Mouse (Mus musculus) thymus, adult 2 months (tissue): ENCODE results near the gene Mag. TPM values are rescaled to one million over a fixed set of nuclear protein-coding genes. Genes with fewer than 3 reads are reported as not detected.

Experiments
- DNase-seq: peaks from one replicate; pipeline ENCODE4 v3.0.0; 2021
- H3K27ac ChIP-seq: fragments of 200-500 bp; 2 replicates; pipeline ENCODE4 v1.5.1; 2012; ENCODE audit warnings: low read length, control low read depth; ENCODE audit not compliant: control insufficient read depth, insufficient read depth
- H3K27me3 ChIP-seq: fragments of 200-500 bp; 2 replicates; pipeline ENCODE4 v1.6.1; 2012; ENCODE audit warnings: mild to moderate bottlenecking, low read length, moderate library complexity, mixed read lengths; ENCODE audit not compliant: control insufficient read depth, insufficient read depth
- H3K36me3 ChIP-seq: fragments of 200-500 bp; 2 replicates; pipeline ENCODE4 v1.6.1; 2012; ENCODE audit warnings: mild to moderate bottlenecking, low read length, moderate library complexity; ENCODE audit not compliant: control insufficient read depth, insufficient read depth
- H3K4me1 ChIP-seq: fragments of 200-500 bp; replicated peaks from 2 replicates; pipeline ENCODE4 v1.6.1; 2012; ENCODE audit warnings: low read length; ENCODE audit not compliant: control insufficient read depth, insufficient read depth
- H3K4me3 ChIP-seq: fragments of 200-500 bp; 2 replicates; pipeline ENCODE4 v1.5.1; 2012; ENCODE audit warnings: mild to moderate bottlenecking, low read length, control low read depth, moderate library complexity; ENCODE audit not compliant: control insufficient read depth, insufficient read depth
- CTCF ChIP-seq: fragments of 200-500 bp; IDR thresholded peaks from 2 replicates; pipeline ENCODE4 v1.5.1; 2012; ENCODE audit warnings: mild to moderate bottlenecking, control low read depth, low read length, moderate library complexity, borderline replicate concordance; ENCODE audit not compliant: control insufficient read depth, poor library complexity, insufficient read depth; ENCODE audit errors: extremely low read depth
- POLR2A ChIP-seq: fragments of 200-500 bp; IDR thresholded peaks from 2 replicates; pipeline ENCODE4 v1.6.1; 2012; ENCODE audit warnings: mild to moderate bottlenecking, low read length, control low read depth, moderate library complexity; ENCODE audit not compliant: control insufficient read depth, poor library complexity, insufficient read depth; ENCODE audit errors: extremely low read depth
- WGBS: fragments of 180-500 bp; shearing (Covaris S2); methylation state at CpG from one replicate; pipeline ENCODE4 v1.1.7; 2018; 5-methylcytosine and 5-hydroxymethylcytosine counted together
- polyA plus RNA-seq: library from polyadenylated mRNA; depleted of rRNA; stranded (reverse); fragments of >200 nt; gene quantifications from 2 replicates; pipeline ENCODE4 v1.2.3, GENCODE M21; 2012

Gene Mag
- polyA plus RNA-seq, 1 experiment: 2.0 TPM

DNA sequence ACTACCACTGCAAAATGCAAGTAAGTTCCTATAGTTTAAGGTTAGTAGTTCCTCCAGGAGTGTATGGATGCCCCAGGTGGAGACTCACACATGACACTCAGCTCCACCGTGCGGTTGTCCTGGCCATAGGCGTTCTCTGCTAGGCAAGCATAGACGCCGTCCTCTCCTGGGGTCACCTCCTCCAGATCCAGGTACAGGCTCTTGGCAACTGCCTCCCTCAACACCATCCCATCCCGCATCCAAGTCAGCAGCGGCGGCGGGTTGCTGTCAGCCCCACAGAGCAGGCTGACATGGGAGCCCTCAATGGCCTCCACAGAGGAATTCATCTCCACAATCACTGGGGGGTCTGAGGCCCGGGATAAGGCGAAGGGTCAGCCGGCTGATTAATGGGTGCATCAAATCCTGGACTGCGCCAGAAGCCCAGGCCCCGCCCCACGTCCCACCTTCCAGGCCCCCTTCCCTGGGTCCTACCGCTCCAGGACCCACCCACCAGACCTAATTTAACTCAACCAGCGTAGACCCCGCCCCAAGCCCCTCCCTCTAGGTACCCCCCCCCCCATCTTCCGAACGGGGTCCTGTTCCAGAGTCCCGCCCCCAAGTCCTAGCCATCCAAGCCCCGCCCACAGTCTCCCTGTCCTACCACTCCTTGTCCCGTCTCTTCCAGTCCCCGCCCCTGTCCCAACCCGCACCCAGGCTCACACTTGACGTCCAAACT lies 6.2 kb downstream of the Mag start:
- 16% methylated on average over 26 of the region's 26 CpGs for WGBS
- Histone ChIP-seq H3K36me3 (no peaks in the 10 kb centered on the region), H3K4me1 (peaks cover 14% of the 10 kb centered on the region), H3K27me3 (no peaks in the 10 kb centered on the region; the same call in 1 of the 2 replicates), H3K4me3 (no peak overlapping the region), H3K27ac (no peak overlapping the region)
- TF ChIP-seq POLR2A (no peak), CTCF (no peak)
- DNase-seq: no peak

DNA sequence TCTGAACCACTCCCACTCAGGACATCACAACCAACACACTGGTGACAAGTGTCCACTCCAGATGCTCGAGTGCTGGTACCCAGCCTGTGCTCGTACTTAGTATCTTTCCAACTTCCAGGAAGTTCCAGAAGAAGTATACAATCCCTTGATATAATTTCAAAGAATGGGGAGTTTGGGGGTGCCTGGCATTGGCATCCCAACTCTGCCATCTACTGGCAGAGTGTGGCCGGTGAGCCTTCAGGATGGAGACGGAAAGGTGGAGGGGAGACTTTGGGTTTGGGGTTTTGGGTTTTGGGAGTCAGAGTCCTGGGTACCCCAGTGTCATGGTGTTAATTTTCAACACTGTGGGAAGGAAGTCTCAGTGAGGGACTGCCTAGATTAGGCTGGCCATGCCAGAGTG lies 10.6 kb downstream of the Mag start:
- Histone ChIP-seq H3K4me3 (no peak overlapping the region), H3K36me3 (no peaks in the 10 kb centered on the region), H3K4me1 (peaks cover 3% of the 10 kb centered on the region), H3K27ac (no peak overlapping the region), H3K27me3 (no peaks in the 10 kb centered on the region; the same call in 1 of the 2 replicates)
- TF ChIP-seq CTCF (no peak), POLR2A (no peak)
- DNase-seq: peak; percentile 9
- 32% methylated on average over 4 of the region's 4 CpGs for WGBS

GRCm38 (mm10) chr7:30895217-30895616 lies 19.5 kb downstream of the Mag start:
- no peaks in the 10 kb centered on the region for H3K27me3 ChIP-seq
- TF ChIP-seq POLR2A: no peak
- TF ChIP-seq CTCF: no peak
- no peak for DNase-seq
- H3K4me3 ChIP-seq: no peak overlapping the region
- H3K4me1 ChIP-seq: peaks cover 5% of the 10 kb centered on the region
- no peak overlapping the region for H3K27ac ChIP-seq
- H3K36me3 ChIP-seq: no peaks in the 10 kb centered on the region
- 33% methylated on average over 3 of the region's 3 CpGs for WGBS

- no peaks in the 10 kb centered on the region for H3K36me3 ChIP-seq
- no peak overlapping the region for H3K4me3 ChIP-seq
- DNase-seq: no peak
- 85% methylated on average over 3 of the region's 3 CpGs for WGBS
- no peak for TF ChIP-seq POLR2A
- H3K4me1 ChIP-seq: peaks cover 9% of the 10 kb centered on the region
- no peak overlapping the region for H3K27ac ChIP-seq
- no peaks in the 10 kb centered on the region for H3K27me3 ChIP-seq
These were observed 22.2 kb downstream of the Mag start for GRCm38 (mm10) chr7:30892515-30892914.

- 95% methylated on average over 9 of the region's 9 CpGs for whole genome bisulfite sequencing
- no peaks in the 10 kb centered on the region for H3K36me3 ChIP-seq
- H3K27me3 ChIP-seq: no peaks in the 10 kb centered on the region
- no peak for TF ChIP-seq POLR2A
- TF ChIP-seq CTCF: no peak
- no peak overlapping the region for H3K27ac ChIP-seq
- no peak for DNase-seq
- H3K4me3 ChIP-seq: no peak overlapping the region
- peaks cover 11% of the 10 kb centered on the region for H3K4me1 ChIP-seq
These were observed 22.9 kb downstream of the Mag start for GRCm38 (mm10) chr7:30891746-30892145.

GRCm38 (mm10) chr7:30890681-30891080 lies 24.0 kb downstream of the Mag start:
- TF ChIP-seq POLR2A (no peak), CTCF (no peak)
- no peak overlapping the region for H3K27ac ChIP-seq
- DNase-seq: no peak
- H3K27me3 ChIP-seq: no peaks in the 10 kb centered on the region
- 20% methylated on average over 2 of the region's 2 CpGs for WGBS
- no peak overlapping the region for H3K4me3 ChIP-seq
- no peaks in the 10 kb centered on the region for H3K36me3 ChIP-seq
- H3K4me1 ChIP-seq: peaks cover 11% of the 10 kb centered on the region

- no peaks in the 10 kb centered on the region for H3K36me3 ChIP-seq
- DNase-seq: no peak
- no peaks in the 10 kb centered on the region for H3K27me3 ChIP-seq
- H3K4me1 ChIP-seq: peaks cover 16% of the 10 kb centered on the region
- H3K27ac ChIP-seq: no peak overlapping the region
- no peak overlapping the region for H3K4me3 ChIP-seq
- 96% methylated on average over 7 of the region's 7 CpGs for WGBS
- TF ChIP-seq POLR2A: no peak
- TF ChIP-seq CTCF: no peak
These were observed 25.9 kb downstream of the Mag start for GRCm38 (mm10) chr7:30888786-30889185.
